Mouse (Mus musculus): Measurements from ENCODE around the gene Ddx27.

Ddx27 gene

DNA sequence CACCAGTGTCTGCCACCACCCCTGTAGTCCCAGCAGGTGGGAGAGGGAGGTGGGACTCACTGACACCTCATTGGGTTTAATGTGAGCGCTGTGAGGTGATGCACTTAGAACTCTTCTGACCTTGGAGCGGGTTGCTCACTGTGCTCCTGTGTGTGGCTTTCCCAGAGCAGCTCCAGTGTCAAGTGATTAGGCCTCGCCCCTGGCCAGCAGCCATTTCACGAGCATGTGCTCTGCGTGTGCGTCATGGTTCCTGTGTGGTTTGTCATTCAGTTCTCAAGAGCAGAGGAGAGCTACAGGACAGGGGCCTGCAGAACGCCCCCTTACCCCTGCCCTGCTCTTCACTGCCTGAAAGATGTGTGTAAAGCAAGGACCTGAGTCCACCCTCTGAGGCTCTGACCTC is 13.6 kb downstream of the Ddx27 start:
- no peak for DNase-seq (ENCODE audit: low spot score)

DNA sequence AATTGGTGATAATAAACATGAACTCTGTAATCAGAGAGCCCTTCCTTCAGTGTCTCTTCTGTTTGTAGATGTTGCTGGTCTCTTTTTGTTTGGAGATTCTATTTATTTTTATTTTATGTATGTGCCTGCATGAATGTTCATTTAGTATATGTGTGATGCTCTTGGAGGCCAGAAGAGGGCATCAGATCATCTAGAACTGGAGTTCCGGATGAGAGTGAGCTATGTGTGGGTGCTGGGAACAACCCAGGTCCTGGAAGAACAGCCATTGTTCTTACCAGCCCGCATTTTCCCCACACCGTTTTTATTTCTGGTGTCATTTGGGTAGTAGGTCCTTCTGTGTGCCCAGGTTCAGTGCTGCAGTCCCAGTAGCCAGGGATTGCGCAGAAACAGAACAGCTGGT is 15.5 kb downstream of the Ddx27 start:
- no peak for DNase-seq (ENCODE audit: low spot score)

DNA sequence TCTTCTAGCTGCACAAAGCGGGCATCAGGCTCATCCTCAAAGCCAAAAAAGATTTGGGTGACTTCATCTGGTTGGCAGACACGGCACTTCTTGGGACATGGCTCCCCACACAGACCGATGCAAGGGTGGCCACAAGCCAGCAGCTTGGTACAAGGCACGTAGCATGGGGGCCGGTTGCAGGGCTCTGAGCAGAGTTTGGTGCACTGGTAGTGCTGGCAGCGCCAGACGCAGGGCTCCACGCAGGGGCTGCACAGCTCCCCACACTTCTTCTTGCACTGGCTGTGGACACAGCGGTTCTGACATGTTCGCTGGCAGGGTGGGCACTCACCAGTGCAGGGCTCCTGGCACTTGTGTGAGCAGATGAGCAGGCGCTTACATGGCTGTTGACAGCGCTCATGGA is 22.7 kb downstream of the Ddx27 start:
- no peak for DNase-seq (ENCODE audit: low spot score)

DNA sequence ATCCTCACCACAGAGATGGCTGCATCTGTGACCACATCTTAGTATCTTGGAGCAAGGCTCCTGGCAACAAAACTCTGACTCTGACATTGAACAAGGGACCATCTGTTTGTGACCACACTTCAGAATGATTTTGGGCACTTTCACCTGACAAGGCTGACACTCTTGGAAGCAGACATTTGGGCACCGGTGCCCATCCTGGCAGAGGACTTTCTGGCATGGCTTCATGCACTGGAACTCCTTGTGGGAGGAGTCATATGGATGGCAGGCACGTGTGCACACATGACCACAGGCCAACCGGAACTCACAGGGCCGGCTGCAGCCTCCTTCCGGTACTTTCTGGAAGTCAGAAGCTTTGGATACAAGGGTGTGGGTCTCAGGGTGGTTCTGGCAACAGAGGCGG is 23.3 kb downstream of the Ddx27 start:
- no peak for DNase-seq (ENCODE audit: low spot score)

DNA sequence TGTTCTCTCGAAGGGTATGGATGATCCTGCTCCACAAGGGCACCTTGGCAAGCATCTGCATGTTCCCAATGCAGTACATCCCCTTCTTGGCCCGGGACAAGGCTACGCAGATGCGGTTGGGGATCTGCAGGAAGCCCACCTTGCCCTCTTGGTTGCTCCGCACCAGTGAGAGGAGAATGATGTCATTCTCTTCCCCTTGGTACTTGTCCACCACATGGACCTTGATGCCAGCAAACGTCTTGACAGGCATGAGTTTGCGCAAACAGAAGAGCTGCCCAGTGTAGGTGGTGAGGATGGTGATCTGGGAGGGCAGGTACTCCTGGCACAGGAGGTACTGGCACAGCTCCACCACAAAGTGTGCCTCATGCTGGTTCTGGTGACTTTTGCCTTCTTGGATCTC is 23.7 kb downstream of the Ddx27 start:
- no peak for DNase-seq (ENCODE audit: low spot score)

DNA sequence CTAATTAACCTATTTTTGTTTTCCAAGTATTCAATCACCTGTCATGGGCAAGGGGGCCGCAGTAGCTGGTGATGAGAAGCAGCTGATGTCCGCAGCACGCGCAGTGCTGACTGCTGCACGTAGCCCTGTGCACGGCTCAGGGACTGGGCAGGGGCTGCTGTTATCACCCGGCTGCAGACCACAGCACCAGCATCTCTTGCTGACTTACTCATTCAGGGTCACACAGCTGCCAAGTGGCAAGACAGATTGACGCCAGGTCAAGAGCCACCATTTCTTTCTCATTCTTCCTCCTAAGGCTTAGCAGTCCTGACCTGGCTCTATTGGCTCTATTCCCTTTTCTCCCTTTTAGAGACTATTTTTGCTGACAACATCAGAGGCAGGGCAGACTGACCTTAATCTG is 24.4 kb downstream of the Ddx27 start:
- DNase-seq (ENCODE audit: low spot score): no peak

DNA sequence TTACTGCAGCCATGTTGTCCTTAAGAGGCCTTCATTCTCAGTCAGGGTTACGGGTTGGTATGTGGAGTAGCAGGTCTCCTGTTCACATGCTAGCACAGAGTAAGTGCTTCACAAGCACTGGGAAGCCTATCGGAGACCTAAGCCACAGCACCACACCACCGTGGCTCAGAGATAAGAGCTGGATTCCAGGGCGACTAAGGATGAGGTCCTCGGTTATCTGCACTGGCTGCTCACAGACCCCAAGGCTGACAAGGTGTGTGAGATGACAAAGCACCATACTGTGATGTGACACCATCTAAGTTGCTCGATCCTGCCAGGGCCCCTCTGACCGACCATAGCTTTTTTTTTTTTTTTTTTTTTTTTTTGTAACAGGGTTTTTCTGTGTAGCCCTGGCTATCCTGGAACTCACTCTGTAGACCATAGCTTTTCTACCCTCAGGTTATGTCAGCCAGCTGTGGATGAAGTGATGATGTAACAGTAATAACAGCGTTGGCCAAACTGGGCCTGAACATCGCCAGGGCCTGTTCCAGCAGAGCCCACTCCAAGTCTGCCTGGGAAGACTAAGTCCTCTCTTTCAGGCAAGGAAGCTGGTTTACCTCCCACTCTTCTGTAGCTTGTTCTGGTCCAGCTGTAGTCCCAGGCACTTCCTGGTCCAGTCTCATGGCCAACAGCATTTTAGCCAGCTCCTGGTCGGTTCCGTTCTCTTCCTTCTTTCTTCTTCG is 28.6 kb downstream of the Ddx27 start:
- no peak for DNase-seq (ENCODE audit: low spot score)

DNA sequence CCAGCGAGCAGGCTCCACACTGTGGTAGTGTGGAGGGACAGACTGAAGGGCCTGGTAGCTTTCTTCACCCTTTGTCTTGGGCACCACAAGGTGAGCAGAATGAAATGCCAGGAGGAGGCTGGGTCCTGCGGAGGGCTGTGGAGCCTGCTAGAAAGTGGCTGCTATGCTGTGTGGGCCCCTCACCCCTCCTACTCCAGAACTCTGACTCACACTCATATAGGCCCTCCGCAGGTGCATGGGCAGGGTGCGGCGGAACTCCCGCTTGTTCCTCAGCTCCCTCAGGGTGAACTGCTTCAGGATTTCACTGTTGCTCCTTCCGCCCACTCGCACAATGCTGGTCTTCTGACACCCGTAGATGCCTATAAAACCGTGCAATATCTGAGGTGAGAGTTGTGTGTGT is 33.2 kb downstream of the Ddx27 start:
- no peak for DNase-seq (ENCODE audit: low spot score)

DNA sequence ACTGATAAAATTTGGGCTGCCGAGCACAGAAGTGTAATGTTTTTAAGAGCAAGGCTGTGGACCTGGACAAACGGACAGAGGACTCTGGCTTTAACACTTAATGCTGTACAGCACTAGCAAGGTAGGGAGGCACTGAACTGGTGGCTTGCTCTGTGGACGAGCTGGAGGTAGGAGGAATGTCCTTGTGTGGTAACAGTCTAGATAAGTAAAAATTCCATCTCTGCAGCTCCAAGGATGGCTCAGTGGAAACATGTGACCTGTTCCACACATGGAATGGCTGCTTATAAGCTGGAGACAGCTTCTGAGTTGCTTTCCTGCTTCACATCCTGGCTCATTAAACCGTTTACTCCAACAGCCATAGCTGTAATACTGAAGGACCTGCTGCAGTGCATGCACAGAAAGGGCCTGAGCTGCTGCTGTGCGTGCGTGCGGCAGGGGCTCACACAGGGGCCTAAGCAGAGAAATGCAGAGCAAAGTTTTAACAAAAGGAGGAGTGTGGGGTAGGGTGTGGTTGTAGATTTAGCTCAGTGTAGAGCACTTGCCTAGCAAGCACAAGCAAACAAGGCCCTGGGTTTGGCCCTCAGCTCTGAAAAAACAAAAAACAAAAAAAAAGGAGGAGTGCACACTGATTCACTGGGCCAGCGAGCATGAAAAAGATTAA is 33.8 kb downstream of the Ddx27 start:
- no peak for DNase-seq (ENCODE audit: low spot score)

DNA sequence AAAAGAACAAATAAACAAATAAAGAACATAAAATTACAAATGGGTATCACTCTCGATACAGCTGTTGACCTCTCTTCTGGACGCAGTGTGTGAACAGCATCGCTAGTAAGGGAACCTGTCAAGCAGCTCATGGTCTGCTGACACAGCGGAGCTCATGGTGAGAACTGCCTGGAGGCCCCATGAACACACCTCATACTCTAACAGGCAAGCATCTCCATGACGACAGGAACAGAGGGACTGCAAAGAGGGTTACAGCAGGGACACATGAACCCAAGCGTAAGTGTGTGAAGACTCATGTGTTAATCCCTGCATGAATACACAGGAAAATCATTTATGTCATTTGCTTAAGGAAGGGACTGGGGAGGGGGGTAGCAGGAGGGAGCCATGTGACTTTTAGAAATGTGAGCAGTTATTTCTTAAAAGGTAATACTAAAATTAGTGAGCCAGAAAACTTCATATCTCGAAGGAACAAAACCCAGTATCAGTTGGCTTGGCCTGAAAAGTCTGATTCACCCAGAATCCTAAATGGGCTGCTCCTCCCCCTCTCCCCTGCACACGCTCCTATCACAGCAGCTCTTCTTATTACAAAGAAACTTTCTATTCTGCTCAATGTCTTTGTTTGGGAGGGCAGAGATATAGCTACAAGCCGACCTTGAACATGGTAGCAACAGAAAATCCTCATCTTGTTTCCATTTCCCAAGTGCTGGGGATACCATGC is 38.3 kb downstream of the Ddx27 start:
- no peak for DNase-seq (ENCODE audit: low spot score)

DNA sequence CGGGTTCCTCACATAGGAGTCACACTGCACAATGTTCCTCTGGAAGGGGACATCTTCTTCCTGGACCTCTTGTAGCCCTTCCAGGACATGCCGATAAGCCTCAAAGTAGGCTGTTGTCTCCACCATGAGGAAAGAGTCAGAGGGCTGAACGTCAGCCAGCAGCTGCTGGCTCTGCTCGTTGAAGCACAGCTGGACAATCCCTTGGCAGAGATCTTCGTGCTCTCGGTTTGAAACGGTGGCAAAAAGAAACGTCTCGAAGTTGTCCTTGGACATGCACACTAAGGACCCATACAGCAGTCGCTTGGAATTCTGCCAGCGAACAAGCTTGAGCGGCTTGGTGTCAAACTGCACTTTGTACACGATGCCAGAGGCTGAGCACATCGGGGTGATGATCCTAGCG is 40.4 kb downstream of the Ddx27 start:
- DNase-seq (ENCODE audit: low spot score): peak; percentile 45

DNA sequence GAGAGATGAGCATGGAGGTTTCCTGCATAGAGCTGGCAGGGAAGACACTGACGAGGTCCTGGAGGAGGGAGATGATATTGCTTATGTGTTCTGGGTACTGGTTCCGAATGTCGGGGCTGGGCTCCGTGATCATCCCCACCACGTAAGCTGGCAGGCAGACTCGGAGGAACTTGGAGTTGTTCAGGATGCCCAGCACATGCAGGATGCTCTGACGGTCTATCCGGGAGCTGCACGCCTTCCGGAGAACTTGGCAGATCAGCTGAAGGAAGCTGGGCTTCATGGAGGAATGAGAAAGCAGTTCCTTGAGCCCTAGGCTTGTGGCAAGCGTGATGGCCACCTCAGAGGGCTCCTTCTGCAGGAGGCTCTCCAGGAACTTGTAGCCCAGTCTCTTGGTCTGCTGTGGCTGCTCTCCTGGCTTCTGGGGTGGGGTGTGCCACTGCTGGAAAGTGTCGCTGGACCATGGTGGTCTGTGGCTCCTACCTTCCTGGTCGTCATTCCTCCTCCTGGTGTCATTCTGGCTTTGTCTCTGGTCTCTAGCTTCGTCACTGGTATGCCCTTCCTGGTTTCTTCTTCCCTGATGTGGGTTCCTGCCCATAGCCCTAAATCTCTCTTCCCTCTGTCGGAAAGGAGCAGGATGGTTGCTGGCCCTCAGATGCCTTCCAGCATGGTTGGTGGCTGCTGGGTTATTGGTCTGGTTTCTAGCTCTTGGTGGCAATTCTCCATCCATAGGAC is 41.4 kb downstream of the Ddx27 start:
- DNase-seq (ENCODE audit: low spot score): no peak

DNA sequence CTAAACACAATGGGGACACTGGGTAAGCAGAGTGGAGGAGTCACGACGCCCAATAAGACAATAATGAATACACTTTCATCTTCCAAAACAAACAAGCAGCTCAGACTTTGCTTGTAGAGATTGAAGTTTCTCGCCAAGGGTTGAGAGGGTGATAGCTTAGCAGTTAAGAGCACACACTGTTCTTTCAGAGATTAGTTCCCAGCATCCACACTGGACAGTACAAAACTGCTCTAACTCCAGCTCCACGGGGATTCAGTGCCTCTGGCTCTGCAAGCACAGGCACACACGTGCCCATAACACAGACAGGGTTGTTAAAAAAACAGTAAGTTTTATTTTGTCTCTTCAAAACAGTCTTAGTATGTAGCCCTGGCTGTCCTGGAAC is 41.9 kb downstream of the Ddx27 start:
- no peak for DNase-seq (ENCODE audit: low spot score)

DNA sequence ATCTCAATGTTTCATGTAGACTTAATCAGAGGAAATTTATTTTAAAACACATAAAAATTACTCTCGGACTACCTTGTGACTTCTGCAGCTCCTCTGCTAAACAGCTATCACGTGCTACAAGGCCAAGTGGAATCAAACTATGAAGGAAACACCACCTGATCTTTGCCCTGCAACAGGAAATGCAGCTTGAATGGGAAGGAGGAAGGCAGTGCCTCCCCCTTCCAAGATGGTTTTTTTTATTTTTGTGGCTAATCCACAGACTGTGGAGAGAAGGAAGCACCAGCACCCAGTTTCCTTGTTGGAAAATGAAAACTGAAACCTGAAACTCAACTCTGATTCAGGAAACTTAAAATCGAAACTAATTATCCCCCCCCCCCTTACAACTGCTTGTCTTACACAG is 43.2 kb downstream of the Ddx27 start:
- no peak for DNase-seq (ENCODE audit: low spot score)

DNA sequence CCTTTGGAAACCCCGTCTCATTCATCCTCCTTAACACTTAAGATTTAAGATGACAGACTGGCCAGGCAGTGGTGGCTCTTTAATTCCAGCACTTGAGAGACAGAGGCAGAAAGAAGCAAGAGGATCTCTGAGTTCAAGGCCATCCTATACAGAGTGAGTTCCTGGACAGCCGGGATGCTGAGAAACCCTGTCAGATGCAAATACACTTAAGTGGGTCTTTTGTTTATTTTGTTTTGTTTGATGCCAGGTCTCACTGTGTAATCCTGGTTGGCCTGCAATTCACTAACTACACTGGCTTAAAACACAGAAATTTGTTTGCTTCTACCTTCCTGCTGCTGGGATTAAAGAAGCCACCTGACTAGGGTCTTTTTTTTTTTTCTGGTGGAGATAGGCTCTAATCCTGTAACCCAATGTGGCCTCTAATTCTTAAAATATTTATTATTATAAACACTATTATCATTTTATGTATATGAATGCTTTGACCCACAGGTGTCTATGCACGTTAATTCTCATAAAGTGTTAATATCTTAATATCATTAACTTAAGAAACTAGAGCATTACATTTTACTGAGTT is 43.9 kb downstream of the Ddx27 start:
- no peak for DNase-seq (ENCODE audit: low spot score)

DNA sequence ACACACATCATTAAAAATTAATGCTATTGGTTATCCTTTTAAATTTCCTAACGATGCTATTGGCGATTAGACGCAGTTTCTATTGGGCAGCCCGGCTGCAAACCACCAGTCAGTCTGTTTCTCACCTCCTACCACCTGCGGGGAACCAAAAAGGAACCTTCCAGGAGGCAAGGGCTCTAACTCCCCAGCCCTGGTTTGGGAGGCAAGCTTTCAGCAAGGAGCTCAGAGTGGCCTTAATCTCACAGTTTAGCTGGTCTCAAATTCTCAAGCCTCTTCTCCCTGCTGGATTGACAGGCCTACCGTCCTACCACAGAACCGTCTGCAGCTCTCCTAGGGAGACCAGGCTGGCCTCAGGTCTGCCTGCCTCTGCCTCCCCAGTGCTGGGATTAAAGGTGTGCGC is 44.5 kb downstream of the Ddx27 start:
- DNase-seq (ENCODE audit: low spot score): no peak

DNA sequence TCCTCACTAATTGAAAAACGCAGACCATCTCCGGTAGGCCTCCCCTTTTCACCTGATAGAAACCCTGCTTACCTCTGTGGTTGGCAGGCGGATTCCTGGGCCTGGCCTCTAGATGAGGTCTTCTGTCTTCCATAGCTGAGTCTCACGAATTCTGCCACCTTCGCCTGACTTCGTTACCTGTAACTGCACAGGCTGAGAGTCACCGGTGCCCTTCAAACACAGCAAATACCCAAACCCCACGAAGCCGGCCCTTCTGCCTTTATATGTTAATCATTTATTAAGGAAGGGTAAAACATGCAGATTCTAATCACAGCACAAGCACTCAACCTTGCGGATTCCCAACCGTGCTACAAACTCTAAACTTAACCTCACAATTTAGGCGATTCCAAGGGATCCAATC is 45.0 kb downstream of the Ddx27 start:
- no peak for DNase-seq (ENCODE audit: low spot score)

DNA sequence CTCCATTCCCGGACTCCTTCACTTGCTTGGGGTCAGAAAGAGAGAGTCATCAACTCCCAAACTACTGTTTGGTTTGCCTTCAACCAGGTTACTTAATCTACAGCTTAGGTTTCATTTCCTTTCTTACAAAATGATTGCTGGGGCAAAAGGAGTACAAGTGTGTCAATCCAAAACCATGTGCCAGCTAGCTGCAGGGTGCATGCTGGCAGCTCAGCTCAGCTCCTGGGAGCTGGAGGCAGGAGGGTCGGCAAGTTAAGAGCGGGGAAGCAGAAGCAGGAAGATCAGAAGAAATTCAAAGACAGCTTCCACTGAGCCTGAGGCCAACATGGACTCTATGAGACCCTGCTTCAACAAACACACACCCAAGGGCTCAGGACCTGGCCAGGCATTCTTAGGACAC is 45.4 kb downstream of the Ddx27 start:
- no peak for DNase-seq (ENCODE audit: low spot score)

DNA sequence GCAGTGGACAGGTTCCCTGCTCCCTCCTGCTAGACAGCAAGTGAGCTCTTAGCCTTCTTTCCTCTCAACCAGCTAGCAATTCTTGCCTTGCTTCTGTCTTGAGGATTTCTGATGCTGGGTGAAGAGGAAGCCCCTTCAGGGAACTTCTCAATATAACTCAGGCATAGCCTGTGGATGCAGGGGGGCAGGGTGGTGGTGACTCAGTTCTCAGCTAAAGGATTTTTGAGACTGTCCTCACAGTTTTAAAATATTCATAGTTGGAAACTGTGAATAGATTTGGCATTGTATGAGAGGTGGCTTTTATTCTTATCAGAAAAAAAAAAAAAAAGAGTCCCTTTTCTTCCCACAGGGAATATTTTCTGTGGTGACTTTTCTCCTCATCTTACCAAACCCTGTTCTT is 45.8 kb downstream of the Ddx27 start:
- no peak for DNase-seq (ENCODE audit: low spot score)

DNA sequence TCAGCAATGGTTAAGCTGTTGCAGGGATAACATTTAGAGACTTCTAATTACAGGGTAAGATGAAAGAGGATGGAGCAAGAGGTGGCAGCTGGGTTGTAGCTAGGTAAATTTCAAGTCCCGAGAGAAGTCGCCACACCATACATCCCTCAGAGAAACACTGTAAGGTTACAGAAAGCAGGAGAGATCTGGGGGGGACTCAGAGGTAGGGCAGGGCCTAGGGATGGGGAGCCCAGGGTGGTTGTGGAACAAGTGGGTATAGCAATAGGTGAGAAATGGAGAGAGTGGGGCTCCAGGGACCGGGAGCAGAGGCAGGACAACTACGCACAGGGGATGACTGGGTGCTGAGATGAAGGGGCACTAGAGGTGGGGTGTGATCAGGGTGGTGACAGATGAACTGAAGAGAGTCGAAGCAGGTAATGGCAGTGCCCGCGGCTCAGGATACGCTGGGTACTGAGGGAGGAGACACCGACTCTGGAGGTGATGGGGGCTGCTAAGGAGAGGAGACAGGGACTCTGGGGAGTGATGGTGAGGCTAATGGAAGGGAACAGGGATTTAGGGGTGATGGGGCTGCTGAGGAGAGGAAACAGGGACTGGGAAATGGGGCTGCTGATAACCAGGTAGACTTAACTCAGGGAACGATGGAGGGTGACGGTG is 46.5 kb downstream of the Ddx27 start:
- no peak for DNase-seq (ENCODE audit: low spot score)

DNA sequence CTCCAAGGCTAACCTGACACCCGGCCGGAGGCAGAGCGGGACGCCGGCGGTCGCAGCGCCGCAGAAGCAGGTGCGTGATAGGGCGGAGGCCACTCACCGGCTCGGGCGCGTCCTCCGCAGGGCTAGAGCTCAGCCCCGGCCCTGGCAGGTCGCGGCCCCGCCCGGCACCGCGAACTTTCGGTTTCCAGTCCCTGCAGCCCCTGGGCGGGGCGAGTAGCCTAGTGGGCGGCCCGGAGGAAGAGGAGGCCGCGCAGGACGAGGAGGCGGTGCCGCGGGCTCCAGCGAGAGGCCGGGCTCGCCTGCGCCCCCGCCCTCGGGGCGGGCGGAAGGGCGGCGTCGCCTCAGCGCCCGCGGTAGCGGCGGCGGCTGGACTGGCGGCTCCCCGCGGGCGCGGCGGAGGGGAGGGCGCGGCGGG is 47.5 kb downstream of the Ddx27 start:
- DNase-seq (ENCODE audit: low spot score): peak; percentile 96

Measured in ovary, postnatal 36 days (tissue).